Mouse (Mus musculus) lung, embryonic 14.5 days (tissue): ENCODE results near the gene Srd5a3. TPM values are rescaled to one million over a fixed set of nuclear protein-coding genes. Genes with fewer than 3 reads are reported as not detected.
A peak's percentile ranks its signal among the peaks of the same experiment; 100 is the strongest.

Experiments
- ATAC-seq: fragments of 200-750 bp; cut with Nextera tagmentation; 2 replicates; pipeline ENCODE4 v1.8.0; 2017; ENCODE audit warnings: mild to moderate bottlenecking, moderate TSS enrichment, moderate library complexity; ENCODE audit not compliant: insufficient read depth
- DNase-seq: peaks from one replicate; pipeline ENCODE4 v3.0.0-alpha.2; 2015
- H3K27ac ChIP-seq: fragments of 300-500 bp; sonication (generic); 2 replicates; pipeline ENCODE4 v1.5.1; 2014; ENCODE audit warnings: low read depth, mild to moderate bottlenecking, moderate library complexity
- H3K27me3 ChIP-seq: fragments of 300-500 bp; sonication (generic); 2 replicates; pipeline ENCODE4 v1.6.1; 2014; ENCODE audit warnings: low read length, control low read depth; ENCODE audit not compliant: insufficient read depth
- H3K36me3 ChIP-seq: fragments of 300-500 bp; sonication (generic); 2 replicates; pipeline ENCODE4 v1.6.1; 2014; ENCODE audit warnings: control low read depth; ENCODE audit not compliant: insufficient read depth
- H3K4me1 ChIP-seq: fragments of 300-500 bp; sonication (generic); 2 replicates; pipeline ENCODE4 v1.6.1; 2014; ENCODE audit warnings: antibody characterized with exemption, control low read depth; ENCODE audit not compliant: insufficient read depth
- H3K4me2 ChIP-seq: fragments of 300-500 bp; sonication (generic); 2 replicates; pipeline ENCODE4 v1.6.1; 2014; ENCODE audit warnings: mild to moderate bottlenecking
- H3K4me3 ChIP-seq: fragments of 300-500 bp; sonication (generic); 2 replicates; pipeline ENCODE4 v1.5.1; 2014; ENCODE audit warnings: low read depth, low read length
- H3K9ac ChIP-seq: fragments of 300-500 bp; sonication (generic); 2 replicates; pipeline ENCODE4 v1.6.1; 2014
- H3K9me3 ChIP-seq: fragments of 300-500 bp; sonication (generic); 2 replicates; pipeline ENCODE4 v1.6.1; 2016; ENCODE audit warnings: low read depth, low read length, control low read depth
- CTCF ChIP-seq: IDR thresholded peaks from 2 replicates; pipeline ENCODE4 v1.5.1; 2016; ENCODE audit warnings: antibody characterized with exemption, low read depth
- WGBS: fragments of 180-500 bp; shearing (Covaris S2); extraction: QIAGEN DNeasy Blood & Tissue Kit; methylation state at CpG from one replicate; pipeline ENCODE4 v1.1.7; 2014; 5-methylcytosine and 5-hydroxymethylcytosine counted together
- polyA plus RNA-seq: library from polyadenylated mRNA; unstranded; fragments of >200 nt; fragmentation: Nextera tagmentation; extraction: Ambion mirVana; gene quantifications from 2 replicates; pipeline ENCODE4 v1.2.1, GENCODE M21; 2014

Gene Srd5a3
- polyA plus RNA-seq, 1 experiment from 2014 or later: 37.6 TPM

- no peak overlapping the region for H3K4me3 ChIP-seq
- H3K9ac ChIP-seq: no peak overlapping the region
- H3K36me3 ChIP-seq: no peaks in the 10 kb centered on the region
- DNase-seq (peak; percentile 88), ATAC-seq (no peak)
- H3K27me3 ChIP-seq: no peaks in the 10 kb centered on the region
- 28% methylated on average over 7 of the region's 7 CpGs for WGBS
- no peak overlapping the region for H3K4me2 ChIP-seq
- TF ChIP-seq CTCF: peak; percentile 76
- H3K27ac ChIP-seq: no peak overlapping the region
- H3K9me3 ChIP-seq: peaks cover 3% of the 10 kb centered on the region; the same call in 1 of the 2 replicates
- H3K4me1 ChIP-seq: no peaks in the 10 kb centered on the region
Observed at GRCm38 (mm10) chr5:76118441-76118840, 21.6 kb upstream of the Srd5a3 start.

DNA sequence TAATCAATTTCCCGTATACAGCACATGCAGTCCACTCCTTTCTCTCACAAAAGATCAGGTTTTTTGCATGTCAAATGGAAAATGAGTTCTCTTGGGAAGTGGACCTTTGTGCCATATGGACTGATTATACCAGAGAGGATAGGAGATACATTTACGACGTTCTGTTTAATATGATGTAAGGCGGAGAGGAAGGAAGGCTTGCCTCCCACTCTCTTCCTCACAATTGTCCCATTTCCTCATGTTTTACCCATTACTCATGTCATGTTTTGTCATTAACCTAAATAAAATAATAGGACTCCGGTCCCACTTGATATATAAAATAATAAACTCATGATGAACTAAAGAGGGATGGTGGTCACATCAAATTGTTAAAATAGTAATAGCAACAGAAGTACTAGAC is 19.4 kb upstream of the Srd5a3 start:
- H3K36me3 ChIP-seq: no peaks in the 10 kb centered on the region
- no peak overlapping the region for H3K4me3 ChIP-seq
- no peaks in the 10 kb centered on the region for H3K27me3 ChIP-seq
- ATAC-seq (no peak), DNase-seq (no peak)
- H3K4me1 ChIP-seq: no peaks in the 10 kb centered on the region
- peaks cover 3% of the 10 kb centered on the region; the same call in 1 of the 2 replicates for H3K9me3 ChIP-seq
- no peak overlapping the region for H3K4me2 ChIP-seq
- TF ChIP-seq CTCF: no peak
- no peak overlapping the region for H3K27ac ChIP-seq
- no peak overlapping the region for H3K9ac ChIP-seq
- WGBS: 69% methylated on average over 5 of the region's 5 CpGs

DNA sequence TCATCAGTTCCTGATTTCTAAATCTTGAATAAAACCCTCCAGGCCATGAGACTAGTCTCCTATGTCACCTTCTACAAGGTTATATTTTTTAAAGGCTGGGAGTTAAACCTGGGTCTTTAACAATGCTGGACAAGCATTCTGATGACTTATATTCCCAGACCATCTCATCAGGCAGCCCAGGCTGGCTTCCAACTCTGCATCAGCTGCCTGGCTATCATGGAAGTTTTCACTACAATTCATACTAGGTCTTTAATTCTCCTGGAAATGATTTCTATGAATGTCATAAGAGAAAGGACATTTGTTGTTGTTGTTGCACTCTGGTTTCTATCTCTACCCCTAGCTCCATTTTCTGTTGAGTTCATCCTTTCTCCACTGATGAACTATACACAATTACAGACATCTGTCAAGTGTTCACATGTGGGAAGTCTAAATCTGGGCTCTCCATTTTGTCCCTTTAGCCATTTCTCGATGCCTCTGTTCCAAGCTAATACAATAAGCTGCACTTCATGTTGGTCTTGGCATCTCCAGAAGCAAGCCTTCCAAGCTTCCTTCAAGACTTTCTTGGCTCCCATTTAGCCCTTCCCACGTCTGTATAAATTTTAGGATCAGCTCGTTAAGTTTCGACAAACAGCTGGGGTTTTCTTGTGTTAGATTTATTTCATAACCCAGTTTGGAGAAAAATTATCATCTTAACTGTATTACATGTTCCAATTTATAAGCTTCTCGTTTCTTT is 12.3 kb upstream of the Srd5a3 start:
- H3K4me3 ChIP-seq: no peak overlapping the region
- TF ChIP-seq CTCF: no peak
- 66% methylated on average over 5 of the region's 5 CpGs for WGBS
- H3K9me3 ChIP-seq: peaks cover 3% of the 10 kb centered on the region; the same call in 1 of the 2 replicates
- ATAC-seq (no peak), DNase-seq (peak; percentile 35)
- H3K36me3 ChIP-seq: no peaks in the 10 kb centered on the region
- no peak overlapping the region for H3K9ac ChIP-seq
- no peak overlapping the region for H3K4me2 ChIP-seq
- no peak overlapping the region for H3K27ac ChIP-seq
- no peaks in the 10 kb centered on the region for H3K4me1 ChIP-seq
- no peaks in the 10 kb centered on the region for H3K27me3 ChIP-seq

DNA sequence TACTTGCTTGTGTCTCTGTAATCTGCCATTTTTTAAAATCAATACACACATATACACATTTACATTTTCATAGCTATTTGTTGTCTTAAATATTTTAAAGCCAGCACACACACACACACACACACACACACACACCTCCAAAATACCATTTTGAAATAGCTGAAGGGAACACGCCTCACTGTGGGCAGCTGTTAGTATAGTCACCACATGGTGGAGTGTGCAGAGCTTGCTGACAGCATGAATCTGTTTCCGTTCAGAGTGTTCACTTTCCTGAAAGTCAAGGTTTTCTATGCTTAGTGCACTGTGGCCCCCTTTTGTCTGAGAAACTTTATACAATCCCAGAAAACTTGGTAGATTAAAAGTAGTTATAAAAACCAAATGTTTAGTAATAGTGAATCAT is 9.8 kb upstream of the Srd5a3 start:
- no peak overlapping the region for H3K4me3 ChIP-seq
- H3K4me2 ChIP-seq: no peak overlapping the region
- WGBS: 38% methylated on average over 2 of the region's 2 CpGs
- no peaks in the 10 kb centered on the region for H3K9me3 ChIP-seq
- TF ChIP-seq CTCF: peak; percentile 40
- DNase-seq: peak; percentile 38
- H3K27me3 ChIP-seq: no peaks in the 10 kb centered on the region
- H3K4me1 ChIP-seq: no peaks in the 10 kb centered on the region
- ATAC-seq: no peak
- no peaks in the 10 kb centered on the region for H3K36me3 ChIP-seq
- H3K9ac ChIP-seq: no peak overlapping the region
- H3K27ac ChIP-seq: no peak overlapping the region

GRCm38 (mm10) chr5:76131990-76132389 is 8.1 kb upstream of the Srd5a3 start:
- TF ChIP-seq CTCF: no peak
- no peak overlapping the region for H3K27ac ChIP-seq
- H3K4me1 ChIP-seq: no peaks in the 10 kb centered on the region
- WGBS: 61% methylated on average over 4 of the region's 4 CpGs
- no peaks in the 10 kb centered on the region for H3K27me3 ChIP-seq
- no peaks in the 10 kb centered on the region for H3K36me3 ChIP-seq
- ATAC-seq (no peak), DNase-seq (no peak)
- H3K4me2 ChIP-seq: no peak overlapping the region
- H3K9ac ChIP-seq: no peak overlapping the region
- H3K4me3 ChIP-seq: no peak overlapping the region
- no peaks in the 10 kb centered on the region for H3K9me3 ChIP-seq

- ATAC-seq: no peak
- peak; percentile 62 for DNase-seq
Observed at GRCm38 (mm10) chr5:76135644-76136043, 4.4 kb upstream of the Srd5a3 start.

GRCm38 (mm10) chr5:76136271-76136670 is 3.8 kb upstream of the Srd5a3 start:
- no peak overlapping the region for H3K4me3 ChIP-seq
- peaks cover 5% of the 10 kb centered on the region; the same call in 1 of the 2 replicates for H3K4me1 ChIP-seq
- H3K27me3 ChIP-seq: no peaks in the 10 kb centered on the region
- 91% methylated on average over 3 of the region's 3 CpGs for WGBS
- DNase-seq (no peak), ATAC-seq (no peak)
- no peaks in the 10 kb centered on the region for H3K9me3 ChIP-seq
- no peaks in the 10 kb centered on the region for H3K36me3 ChIP-seq
- no peak overlapping the region for H3K4me2 ChIP-seq
- no peak overlapping the region for H3K9ac ChIP-seq
- H3K27ac ChIP-seq: 0 out of 2 replicates have a peak overlapping the region, but pooled peaks have one; percentile 2
- TF ChIP-seq CTCF: no peak

More at GRCm38 (mm10) chr5:76135644-76136043, 4.4 kb upstream of the Srd5a3 start:
- 58% methylated on average over 1 of the region's 1 CpGs for WGBS
- Histone ChIP-seq H3K9ac (no peak overlapping the region), H3K4me1 (peaks cover 5% of the 10 kb centered on the region; the same call in 1 of the 2 replicates), H3K9me3 (no peaks in the 10 kb centered on the region), H3K27me3 (no peaks in the 10 kb centered on the region), H3K36me3 (no peaks in the 10 kb centered on the region), H3K4me3 (no peak overlapping the region), H3K27ac (0 out of 2 replicates have a peak overlapping the region, but pooled peaks have one; percentile 2), H3K4me2 (no peak overlapping the region)
- no peak for TF ChIP-seq CTCF
